Mouse (Mus musculus) central nervous system, embryonic 14 days (tissue): ENCODE measurements around the gene Ndufb11. TPM values are rescaled to one million over a fixed set of nuclear protein-coding genes. Genes with fewer than 3 reads are reported as not detected.

ENCODE experiments used
- polyA plus RNA-seq: library from polyadenylated mRNA; depleted of rRNA; stranded (reverse); fragments of >200 nt; gene quantifications from 2 replicates; pipeline ENCODE4 v1.2.3, GENCODE M21; 2012; rRNA removed

Ndufb11 gene
- polyA plus RNA-seq = 191 and 204 TPM in 2 replicates

GRCm38 (mm10) chrX:20617176-20617902 lies at the start of gene Ndufb11, which contains the start of gene Rbm10:
Gene Ndufb11 (minus strand): TSS chrX:20617619.
Gene Rbm10 (plus strand): TSS chrX:20617503.

GRCm38 (mm10) chrX:20658026-20658652 lies 40.7 kb upstream of the Ndufb11 start, which contains the start of gene Uba1:
Gene Uba1 (plus strand): TSS chrX:20658326.

Other genes with a start within 250 kb of the Ndufb11 start
- gene Jade3, start 191.9 kb downstream of the Ndufb11 start, polyA plus RNA-seq = 8.9 and 9.9 TPM in 2 replicates
- gene Rgn, start 67.8 kb downstream of the Ndufb11 start, polyA plus RNA-seq = 0.14 and 0.18 TPM in 2 replicates
- gene Rbm10, start 116 bp downstream of the Ndufb11 start, polyA plus RNA-seq = 76.4 and 76.6 TPM in 2 replicates
- gene Uba1, start 40.7 kb upstream of the Ndufb11 start, polyA plus RNA-seq = 434 and 451 TPM in 2 replicates
- gene Cdk16, start 70.3 kb upstream of the Ndufb11 start, polyA plus RNA-seq = 231 and 241 TPM in 2 replicates
- gene Usp11, start 86.3 kb upstream of the Ndufb11 start, polyA plus RNA-seq = 106 and 108 TPM in 2 replicates
- gene Araf, start 180.2 kb upstream of the Ndufb11 start, polyA plus RNA-seq = 233 and 244 TPM in 2 replicates